Mouse (Mus musculus) stomach, embryonic 16.5 days (tissue): ENCODE measurements at regions not wholly inside any gene's neighbourhood (a gene's known extent, or its start where the extent isn't known, plus 50 kb on each side); places are given as distances from the start of the nearest gene placed in this dataset.

Source experiments
- ATAC-seq: fragments of 200-750 bp; cut with Nextera tagmentation; 2 replicates; pipeline ENCODE4 v1.8.0; 2017; ENCODE audit warnings: moderate number of reproducible peaks, moderate TSS enrichment; ENCODE audit not compliant: insufficient read depth, low FRiP score
- H3K27ac ChIP-seq: fragments of 300-500 bp; sonication (generic); 2 replicates; pipeline ENCODE4 v1.5.1; 2014; ENCODE audit warnings: low read length
- H3K27me3 ChIP-seq: fragments of 300-500 bp; sonication (generic); 2 replicates; pipeline ENCODE4 v1.6.1; 2014; ENCODE audit warnings: low read length, control low read depth, mixed read lengths; ENCODE audit not compliant: control insufficient read depth, insufficient read depth
- H3K36me3 ChIP-seq: fragments of 300-500 bp; sonication (generic); 2 replicates; pipeline ENCODE4 v1.6.1; 2014; ENCODE audit warnings: low read length; ENCODE audit not compliant: control insufficient read depth, insufficient read depth
- H3K4me1 ChIP-seq: fragments of 300-500 bp; sonication (generic); 2 replicates; pipeline ENCODE4 v1.6.1; 2014; ENCODE audit warnings: low read length, control low read depth, mixed read lengths; ENCODE audit not compliant: control insufficient read depth, insufficient read depth
- H3K4me2 ChIP-seq: fragments of 300-500 bp; sonication (generic); 2 replicates; pipeline ENCODE4 v1.6.1; 2014; ENCODE audit warnings: low read depth, low read length, mixed read lengths
- H3K4me3 ChIP-seq: fragments of 300-500 bp; sonication (generic); replicated peaks from 2 replicates; pipeline ENCODE4 v1.5.1; 2014; ENCODE audit warnings: mild to moderate bottlenecking, low read length
- H3K9ac ChIP-seq: fragments of 300-500 bp; sonication (generic); 2 replicates; pipeline ENCODE4 v1.6.1; 2014; ENCODE audit warnings: low read length
- H3K9me3 ChIP-seq: fragments of 300-500 bp; sonication (generic); replicated peaks from 2 replicates; pipeline ENCODE4 v1.6.1; 2016; ENCODE audit warnings: low read length, control low read depth; ENCODE audit not compliant: control insufficient read depth
- WGBS: fragments of 180-500 bp; shearing (Covaris S2); extraction: QIAGEN DNeasy Blood & Tissue Kit; methylation state at CpG from one replicate; pipeline ENCODE4 v1.1.7; 2014; 5-methylcytosine and 5-hydroxymethylcytosine counted together

GRCm38 (mm10) chr10:21758122-21758521, 123.9 kb upstream of the Sgk1 start:
- H3K4me2 ChIP-seq = no peak overlapping the region
- no peak overlapping the region for H3K27ac ChIP-seq
- H3K27me3 ChIP-seq = no peaks in the 10 kb centered on the region
- no peaks in the 10 kb centered on the region for H3K4me1 ChIP-seq
- 84% methylated on average over 6 of the region's 6 CpGs for WGBS
- no peaks in the 10 kb centered on the region for H3K9me3 ChIP-seq
- no peak for ATAC-seq
- no peak overlapping the region for H3K4me3 ChIP-seq
- H3K9ac ChIP-seq = no peak overlapping the region
- no peaks in the 10 kb centered on the region for H3K36me3 ChIP-seq

- H3K9ac ChIP-seq = no peak overlapping the region
These were observed 119.5 kb upstream of the Sgk1 start for GRCm38 (mm10) chr10:21762516-21762915.

GRCm38 (mm10) chr10:21763017-21763964, 118.7 kb upstream of the Sgk1 start:
- H3K9ac ChIP-seq = no peak overlapping the region
- WGBS = 91% methylated on average over 17 of the region's 17 CpGs

More at GRCm38 (mm10) chr10:21762516-21762915, 119.5 kb upstream of the Sgk1 start:
- ATAC-seq = no peak
- Histone ChIP-seq H3K27ac (no peak overlapping the region), H3K9me3 (no peaks in the 10 kb centered on the region), H3K4me1 (no peaks in the 10 kb centered on the region), H3K4me2 (no peak overlapping the region), H3K36me3 (no peaks in the 10 kb centered on the region), H3K4me3 (no peak overlapping the region), H3K27me3 (no peaks in the 10 kb centered on the region)
- WGBS = 83% methylated on average over 5 of the region's 5 CpGs

GRCm38 (mm10) chr10:21764090-21764489, 117.9 kb upstream of the Sgk1 start:
- H3K36me3 ChIP-seq = no peaks in the 10 kb centered on the region
- no peak for ATAC-seq
- H3K27me3 ChIP-seq = no peaks in the 10 kb centered on the region
- no peaks in the 10 kb centered on the region for H3K9me3 ChIP-seq
- 78% methylated on average over 8 of the region's 8 CpGs for WGBS
- no peak overlapping the region for H3K4me3 ChIP-seq
- no peak overlapping the region for H3K9ac ChIP-seq
- H3K4me2 ChIP-seq = no peak overlapping the region
- no peak overlapping the region for H3K27ac ChIP-seq
- no peaks in the 10 kb centered on the region for H3K4me1 ChIP-seq

More at GRCm38 (mm10) chr10:21763017-21763964, 118.7 kb upstream of the Sgk1 start:
- H3K36me3 ChIP-seq = no peaks in the 10 kb centered on the region
- no peak overlapping the region for H3K4me2 ChIP-seq
- H3K9me3 ChIP-seq = no peaks in the 10 kb centered on the region
- ATAC-seq = no peak
- no peaks in the 10 kb centered on the region for H3K4me1 ChIP-seq
- H3K27ac ChIP-seq = no peak overlapping the region
- H3K27me3 ChIP-seq = no peaks in the 10 kb centered on the region
- no peak overlapping the region for H3K4me3 ChIP-seq

GRCm38 (mm10) chr10:21764891-21765290, 117.1 kb upstream of the Sgk1 start:
- H3K4me3 ChIP-seq = no peak overlapping the region
- H3K36me3 ChIP-seq = no peaks in the 10 kb centered on the region
- H3K9me3 ChIP-seq = no peaks in the 10 kb centered on the region
- ATAC-seq = no peak
- no peaks in the 10 kb centered on the region for H3K4me1 ChIP-seq
- no peak overlapping the region for H3K27ac ChIP-seq
- H3K27me3 ChIP-seq = no peaks in the 10 kb centered on the region
- no peak overlapping the region for H3K9ac ChIP-seq
- H3K4me2 ChIP-seq = no peak overlapping the region
- 80% methylated on average over 13 of the region's 13 CpGs for WGBS

GRCm38 (mm10) chr10:21773548-21773947, 108.4 kb upstream of the Sgk1 start:
- Histone ChIP-seq H3K4me1 (0 out of 2 replicates have a peak, but pooled peaks cover 3% of the 10 kb centered on the region), H3K9ac (no peak overlapping the region), H3K36me3 (no peaks in the 10 kb centered on the region), H3K27ac (no peak overlapping the region), H3K4me3 (no peak overlapping the region), H3K9me3 (no peaks in the 10 kb centered on the region), H3K27me3 (no peaks in the 10 kb centered on the region), H3K4me2 (no peak overlapping the region)
- no peak for ATAC-seq
- WGBS = 78% methylated on average over 4 of the region's 4 CpGs

- Histone ChIP-seq H3K4me3 (no peak overlapping the region), H3K9me3 (no peaks in the 10 kb centered on the region), H3K27me3 (no peaks in the 10 kb centered on the region), H3K4me1 (0 out of 2 replicates have a peak, but pooled peaks cover 3% of the 10 kb centered on the region), H3K27ac (no peak overlapping the region), H3K36me3 (no peaks in the 10 kb centered on the region), H3K4me2 (no peak overlapping the region), H3K9ac (no peak overlapping the region)
- ATAC-seq = no peak
- WGBS = 78% methylated on average over 5 of the region's 5 CpGs
These were observed 106.5 kb upstream of the Sgk1 start for GRCm38 (mm10) chr10:21775441-21775840.

- no peaks in the 10 kb centered on the region for H3K27me3 ChIP-seq
- no peak for ATAC-seq
- 0 out of 2 replicates have a peak, but pooled peaks cover 3% of the 10 kb centered on the region for H3K4me1 ChIP-seq
- H3K27ac ChIP-seq = no peak overlapping the region
- H3K9me3 ChIP-seq = no peaks in the 10 kb centered on the region
- WGBS = 57% methylated on average over 12 of the region's 12 CpGs
- no peak overlapping the region for H3K4me2 ChIP-seq
- no peak overlapping the region for H3K4me3 ChIP-seq
- no peaks in the 10 kb centered on the region for H3K36me3 ChIP-seq
- no peak overlapping the region for H3K9ac ChIP-seq
These were observed 105.8 kb upstream of the Sgk1 start for GRCm38 (mm10) chr10:21775911-21776761.

GRCm38 (mm10) chr10:21776762-21777080, 105.3 kb upstream of the Sgk1 start:
- Histone ChIP-seq H3K4me1 (0 out of 2 replicates have a peak, but pooled peaks cover 3% of the 10 kb centered on the region), H3K9ac (no peak overlapping the region), H3K9me3 (no peaks in the 10 kb centered on the region), H3K4me3 (no peak overlapping the region), H3K4me2 (no peak overlapping the region), H3K27me3 (no peaks in the 10 kb centered on the region), H3K27ac (no peak overlapping the region), H3K36me3 (no peaks in the 10 kb centered on the region)
- no peak for ATAC-seq
- WGBS = 62% methylated on average over 8 of the region's 8 CpGs
